Mouse (Mus musculus) intestine, postnatal 0 days (tissue): ENCODE results near the gene Trim8. TPM values are rescaled to one million over a fixed set of nuclear protein-coding genes. Genes with fewer than 3 reads are reported as not detected.
A peak's percentile ranks its signal among the peaks of the same experiment; 100 is the strongest.

Experiments used
- ATAC-seq: fragments of 200-750 bp; cut with Nextera tagmentation; 2 replicates; pipeline ENCODE4 v1.8.0; 2017; ENCODE audit warnings: mild to moderate bottlenecking, moderate TSS enrichment, moderate library complexity
- H3K27ac ChIP-seq: fragments of 300-500 bp; sonication (generic); 2 replicates; pipeline ENCODE4 v1.5.1; 2014; ENCODE audit warnings: mild to moderate bottlenecking, low read depth, low read length, moderate library complexity
- H3K27me3 ChIP-seq: fragments of 300-500 bp; sonication (generic); replicated peaks from 2 replicates; pipeline ENCODE4 v1.6.1; 2014; ENCODE audit warnings: low read length, mixed read lengths; ENCODE audit not compliant: control insufficient read depth, insufficient read depth
- H3K36me3 ChIP-seq: fragments of 300-500 bp; sonication (generic); 2 replicates; pipeline ENCODE4 v1.6.1; 2014; ENCODE audit warnings: mild to moderate bottlenecking, moderate library complexity; ENCODE audit not compliant: control insufficient read depth, insufficient read depth
- H3K4me1 ChIP-seq: fragments of 300-500 bp; sonication (generic); replicated peaks from 2 replicates; pipeline ENCODE4 v1.6.1; 2014; ENCODE audit warnings: antibody characterized with exemption, low read length, mixed read lengths; ENCODE audit not compliant: control insufficient read depth, insufficient read depth
- H3K4me2 ChIP-seq: fragments of 300-500 bp; sonication (generic); replicated peaks from 2 replicates; pipeline ENCODE4 v1.6.1; 2014; ENCODE audit warnings: low read depth, mild to moderate bottlenecking, moderate library complexity
- H3K4me3 ChIP-seq: fragments of 300-500 bp; sonication (generic); 2 replicates; pipeline ENCODE4 v1.5.1; 2014; ENCODE audit warnings: low read depth, low read length
- H3K9ac ChIP-seq: fragments of 300-500 bp; sonication (generic); 2 replicates; pipeline ENCODE4 v1.6.1; 2014; ENCODE audit warnings: mild to moderate bottlenecking, low read depth, low read length
- H3K9me3 ChIP-seq: fragments of 300-500 bp; sonication (generic); 2 replicates; pipeline ENCODE4 v1.6.1; 2016; ENCODE audit warnings: mixed run types; ENCODE audit not compliant: control insufficient read depth
- CTCF ChIP-seq: sonication (generic); IDR thresholded peaks from 2 replicates; pipeline ENCODE4 v1.5.1; 2016; ENCODE audit warnings: low read depth, mild to moderate bottlenecking, control low read depth, antibody characterized with exemption, moderate library complexity
- WGBS: fragments of 180-500 bp; shearing (Covaris S2); extraction: QIAGEN DNeasy Blood & Tissue Kit; methylation state at CpG from one replicate; pipeline ENCODE4 v1.1.7; 2014; 5-methylcytosine and 5-hydroxymethylcytosine counted together
- polyA plus RNA-seq: library from polyadenylated mRNA; unstranded; fragments of >200 nt; fragmentation: Nextera tagmentation; extraction: Ambion mirVana; gene quantifications from 2 replicates; pipeline ENCODE4 v1.2.1, GENCODE M21; 2015

Trim8 gene
- polyA plus RNA-seq, 1 experiment from 2014 or later = 17.1 TPM

GRCm38 (mm10) chr19:46478242-46478641 lies 23.3 kb upstream of the Trim8 start:
- no peak; the same call in 1 of the 2 replicates for ATAC-seq
- Histone ChIP-seq H3K36me3 (peaks cover 32% of the 10 kb centered on the region), H3K9ac (no peak overlapping the region), H3K4me2 (no peak overlapping the region), H3K27me3 (no peaks in the 10 kb centered on the region), H3K4me1 (peaks cover 14% of the 10 kb centered on the region; the same call in 1 of the 2 replicates), H3K9me3 (no peaks in the 10 kb centered on the region), H3K4me3 (no peak overlapping the region), H3K27ac (peak overlapping the region; percentile 68)
- WGBS = 72% methylated on average over 4 of the region's 4 CpGs
- TF ChIP-seq CTCF = no peak

DNA sequence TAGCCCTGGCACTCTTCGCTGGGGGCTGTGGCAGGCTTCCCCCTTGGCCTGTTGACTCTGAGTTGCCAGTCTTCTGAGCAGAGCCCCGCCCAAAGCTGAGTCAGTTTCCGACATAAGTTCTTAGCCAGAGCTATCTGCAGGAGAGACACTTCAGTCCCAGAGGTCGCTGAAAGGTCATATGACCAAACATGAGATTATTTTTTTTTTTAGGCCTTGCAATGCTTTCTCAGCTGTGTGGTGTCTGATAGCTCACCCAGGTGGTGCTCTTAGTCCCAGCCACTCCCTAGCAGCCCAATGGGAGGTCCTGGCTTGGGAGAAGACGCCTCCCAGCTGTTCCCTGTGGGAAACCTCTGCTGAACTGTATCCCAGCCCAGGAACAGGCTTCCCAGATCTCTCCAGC lies 22.7 kb upstream of the Trim8 start:
- peak; percentile 59 for ATAC-seq
- Histone ChIP-seq H3K4me2 (0 out of 2 replicates have a peak overlapping the region, but pooled peaks have one; percentile 7), H3K9ac (no peak overlapping the region), H3K4me1 (peaks cover 15% of the 10 kb centered on the region; the same call in 1 of the 2 replicates), H3K36me3 (peaks cover 26% of the 10 kb centered on the region), H3K9me3 (no peaks in the 10 kb centered on the region), H3K4me3 (no peak overlapping the region), H3K27ac (peak overlapping the region; percentile 68), H3K27me3 (no peaks in the 10 kb centered on the region)
- 29% methylated on average over 5 of the region's 5 CpGs for WGBS
- no peak for TF ChIP-seq CTCF

DNA sequence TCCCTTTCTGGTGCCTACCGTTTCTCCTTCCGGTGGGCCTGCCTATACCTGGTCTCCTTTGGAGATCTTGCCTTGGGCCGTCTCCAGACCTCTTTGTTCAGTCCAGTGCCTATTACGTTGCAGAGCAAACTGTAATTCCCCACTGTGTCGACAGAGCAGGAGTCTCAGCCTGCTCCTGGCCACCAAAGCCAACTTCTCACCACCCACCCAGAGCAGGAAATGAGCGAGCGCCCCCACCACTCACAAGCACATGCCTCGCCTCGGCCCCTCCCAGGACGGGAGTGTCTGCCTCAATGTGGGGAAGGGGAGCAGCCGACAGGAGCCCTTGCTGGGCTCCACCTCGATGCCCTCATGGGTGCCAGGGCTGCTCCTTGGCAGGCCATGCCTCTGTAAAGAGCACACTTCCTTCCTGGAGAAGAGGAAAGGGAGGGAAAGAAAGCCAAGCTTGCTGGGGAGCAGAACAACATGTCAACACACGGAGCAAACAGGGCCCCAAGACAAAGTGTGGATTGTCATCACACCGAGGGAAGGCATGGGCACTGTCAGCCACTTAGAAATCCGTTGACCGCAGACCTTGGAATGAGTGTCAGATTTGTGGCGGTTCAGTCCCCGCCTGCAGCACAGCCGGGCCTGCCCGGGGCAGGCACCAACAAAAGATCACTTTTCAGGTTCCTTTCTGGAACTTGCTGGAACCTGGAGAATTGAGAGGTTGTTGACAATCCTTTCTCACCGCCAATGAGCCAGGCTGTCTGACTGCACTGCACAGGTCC lies 22.0 kb upstream of the Trim8 start:
- 56% methylated on average over 21 of the region's 21 CpGs for WGBS
- H3K4me3 ChIP-seq = no peak overlapping the region
- peaks cover 20% of the 10 kb centered on the region for H3K36me3 ChIP-seq
- H3K4me2 ChIP-seq = peak overlapping the region; percentile 7; the same call in 1 of the 2 replicates
- H3K27ac ChIP-seq = peak overlapping the region; percentile 68
- peaks cover 21% of the 10 kb centered on the region for H3K4me1 ChIP-seq
- no peak for ATAC-seq
- H3K9me3 ChIP-seq = no peaks in the 10 kb centered on the region
- H3K27me3 ChIP-seq = no peaks in the 10 kb centered on the region
- H3K9ac ChIP-seq = no peak overlapping the region
- peak; percentile 18; the same call in 1 of the 2 replicates for TF ChIP-seq CTCF

GRCm38 (mm10) chr19:46480624-46481345 lies 20.7 kb upstream of the Trim8 start:
- WGBS = 64% methylated on average over 10 of the region's 10 CpGs
- Histone ChIP-seq H3K4me2 (no peak overlapping the region), H3K9ac (no peak overlapping the region), H3K36me3 (peaks cover 15% of the 10 kb centered on the region; the same call in 1 of the 2 replicates), H3K27me3 (no peaks in the 10 kb centered on the region), H3K27ac (peak overlapping the region; percentile 7; the same call in 1 of the 2 replicates), H3K4me1 (peaks cover 32% of the 10 kb centered on the region), H3K9me3 (no peaks in the 10 kb centered on the region), H3K4me3 (no peak overlapping the region)
- no peak for TF ChIP-seq CTCF
- no peak for ATAC-seq

- Histone ChIP-seq H3K4me2 (no peak overlapping the region), H3K27me3 (no peaks in the 10 kb centered on the region), H3K36me3 (peaks cover 15% of the 10 kb centered on the region; the same call in 1 of the 2 replicates), H3K27ac (no peak overlapping the region), H3K4me3 (no peak overlapping the region), H3K9me3 (no peaks in the 10 kb centered on the region), H3K9ac (no peak overlapping the region), H3K4me1 (peaks cover 34% of the 10 kb centered on the region)
- WGBS = 51% methylated on average over 3 of the region's 3 CpGs
- TF ChIP-seq CTCF = no peak
- no peak for ATAC-seq
These were observed 20.1 kb upstream of the Trim8 start for GRCm38 (mm10) chr19:46481352-46481751.

DNA sequence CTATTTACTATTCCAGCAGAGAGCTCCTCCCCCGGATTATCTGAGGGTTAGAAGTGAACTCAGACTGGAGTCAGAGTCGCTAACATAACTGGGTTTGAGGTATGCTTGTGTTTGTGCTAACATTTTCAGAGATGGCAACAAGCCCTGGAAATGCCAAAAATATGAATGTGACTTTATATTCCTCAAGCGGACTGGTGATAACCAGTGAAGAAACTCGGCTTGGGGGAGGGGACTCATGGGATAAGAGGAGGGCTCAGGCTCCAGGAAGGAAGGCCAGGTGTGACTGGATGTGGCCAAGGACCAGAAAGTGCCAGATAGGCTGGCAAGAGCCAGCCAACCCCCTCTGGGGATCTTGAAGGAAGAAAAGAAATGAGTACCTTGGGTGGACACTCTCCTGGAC lies 19.7 kb upstream of the Trim8 start:
- no peak overlapping the region for H3K27ac ChIP-seq
- 23% methylated on average over 4 of the region's 4 CpGs for WGBS
- no peak overlapping the region for H3K9ac ChIP-seq
- TF ChIP-seq CTCF = no peak
- peaks cover 34% of the 10 kb centered on the region for H3K4me1 ChIP-seq
- ATAC-seq = no peak
- no peak overlapping the region for H3K4me3 ChIP-seq
- no peaks in the 10 kb centered on the region for H3K9me3 ChIP-seq
- peaks cover 19% of the 10 kb centered on the region; the same call in 1 of the 2 replicates for H3K36me3 ChIP-seq
- no peak overlapping the region for H3K4me2 ChIP-seq
- no peaks in the 10 kb centered on the region for H3K27me3 ChIP-seq
